Mouse (Mus musculus) lung, embryonic 16.5 days (tissue): ENCODE measurements around the gene Slc2a3. TPM values are rescaled to one million over a fixed set of nuclear protein-coding genes. Genes with fewer than 3 reads are reported as not detected.

Source experiments
- ATAC-seq: fragments of 200-750 bp; cut with Nextera tagmentation; 2 replicates; pipeline ENCODE4 v1.8.0; 2017; ENCODE audit warnings: low read depth, mild to moderate bottlenecking, moderate library complexity
- H3K27ac ChIP-seq: fragments of 300-500 bp; sonication (generic); 2 replicates; pipeline ENCODE4 v1.5.1; 2014; ENCODE audit warnings: mild to moderate bottlenecking, control low read depth, low read length
- H3K27me3 ChIP-seq: fragments of 300-500 bp; sonication (generic); 2 replicates; pipeline ENCODE4 v1.6.1; 2014; ENCODE audit warnings: low read depth, low read length, mixed read lengths; ENCODE audit not compliant: control insufficient read depth, insufficient read depth
- H3K36me3 ChIP-seq: fragments of 300-500 bp; sonication (generic); 2 replicates; pipeline ENCODE4 v1.6.1; 2014; ENCODE audit warnings: low read length; ENCODE audit not compliant: control insufficient read depth, insufficient read depth
- H3K4me1 ChIP-seq: fragments of 300-500 bp; sonication (generic); replicated peaks from 2 replicates; pipeline ENCODE4 v1.6.1; 2014; ENCODE audit warnings: low read length, mixed read lengths; ENCODE audit not compliant: control insufficient read depth, insufficient read depth
- H3K4me2 ChIP-seq: fragments of 300-500 bp; sonication (generic); 2 replicates; pipeline ENCODE4 v1.6.1; 2014; ENCODE audit warnings: low read depth, low read length, control low read depth
- H3K4me3 ChIP-seq: fragments of 300-500 bp; sonication (generic); 2 replicates; pipeline ENCODE4 v1.5.1; 2014; ENCODE audit warnings: mild to moderate bottlenecking, low read length, control low read depth
- H3K9ac ChIP-seq: fragments of 300-500 bp; sonication (generic); 2 replicates; pipeline ENCODE4 v1.6.1; 2014; ENCODE audit warnings: low read length, control low read depth
- H3K9me3 ChIP-seq: fragments of 300-500 bp; sonication (generic); 2 replicates; pipeline ENCODE4 v1.6.1; 2016; ENCODE audit warnings: low read length; ENCODE audit not compliant: control insufficient read depth
- WGBS: fragments of 180-500 bp; shearing (Covaris S2); extraction: QIAGEN DNeasy Blood & Tissue Kit; methylation state at CpG from one replicate; pipeline ENCODE4 v1.1.7; 2014; 5-methylcytosine and 5-hydroxymethylcytosine counted together
- polyA plus RNA-seq: library from polyadenylated mRNA; unstranded; fragments of >200 nt; fragmentation: Nextera tagmentation; extraction: Ambion mirVana; gene quantifications from 2 replicates; pipeline ENCODE4 v1.2.1, GENCODE M21; 2015

The Slc2a3 gene
- polyA plus RNA-seq, 1 experiment from 2014 or later = 7.5 TPM

DNA sequence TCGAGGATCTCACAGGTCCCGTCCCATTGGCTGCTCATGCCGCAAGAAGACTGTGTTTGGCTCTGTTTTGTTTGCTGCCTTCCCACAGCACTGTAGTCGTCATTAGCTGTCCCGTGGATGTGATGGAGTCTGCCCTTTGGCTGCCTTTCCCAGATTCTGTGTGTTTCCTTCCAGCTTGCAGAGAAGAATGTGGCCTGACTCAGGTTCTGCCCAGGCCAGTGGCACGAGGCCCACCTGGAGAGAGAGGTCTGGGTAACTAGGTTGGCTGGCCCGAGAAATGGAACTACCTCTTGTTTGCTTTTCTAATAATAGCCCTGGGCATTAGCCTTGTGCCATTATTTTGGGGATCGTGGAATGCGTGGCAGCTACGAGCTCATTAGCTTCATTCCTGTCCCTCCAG lies 22.6 kb upstream of the Slc2a3 start:
- no peaks in the 10 kb centered on the region for H3K27me3 ChIP-seq
- H3K27ac ChIP-seq = peak overlapping the region; percentile 38
- 0 out of 2 replicates have a peak overlapping the region, but pooled peaks have one; percentile 35 for H3K9ac ChIP-seq
- no peak overlapping the region for H3K4me2 ChIP-seq
- 52% methylated on average over 10 of the region's 10 CpGs for WGBS
- no peak for ATAC-seq
- no peaks in the 10 kb centered on the region for H3K9me3 ChIP-seq
- H3K4me3 ChIP-seq = no peak overlapping the region
- peaks cover 7% of the 10 kb centered on the region for H3K36me3 ChIP-seq
- peaks cover 43% of the 10 kb centered on the region for H3K4me1 ChIP-seq

DNA sequence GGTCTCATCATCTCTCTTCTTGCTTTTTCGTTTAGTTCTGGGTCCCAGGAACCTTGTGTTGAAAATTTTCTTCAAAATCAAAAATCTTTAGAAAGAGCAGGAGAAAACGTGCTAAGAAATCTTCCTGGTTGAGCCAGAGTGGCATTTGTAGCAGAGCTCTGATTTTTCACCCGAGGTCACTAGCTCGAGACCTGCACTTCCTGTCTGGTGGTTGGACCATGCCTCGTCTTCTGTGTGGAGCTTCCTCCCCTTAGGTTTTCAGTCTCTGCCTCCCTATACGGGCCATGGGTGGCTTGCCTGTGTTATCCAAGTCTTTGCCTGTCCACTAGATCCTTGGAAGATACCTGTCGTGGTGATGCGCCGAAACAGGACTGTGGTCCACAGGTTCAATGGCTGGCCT lies 20.4 kb upstream of the Slc2a3 start:
- Histone ChIP-seq H3K27ac (no peak overlapping the region), H3K4me2 (no peak overlapping the region), H3K9ac (no peak overlapping the region), H3K4me3 (no peak overlapping the region), H3K27me3 (no peaks in the 10 kb centered on the region), H3K9me3 (no peaks in the 10 kb centered on the region), H3K4me1 (peaks cover 45% of the 10 kb centered on the region), H3K36me3 (no peaks in the 10 kb centered on the region)
- WGBS = 59% methylated on average over 9 of the region's 9 CpGs
- no peak for ATAC-seq

DNA sequence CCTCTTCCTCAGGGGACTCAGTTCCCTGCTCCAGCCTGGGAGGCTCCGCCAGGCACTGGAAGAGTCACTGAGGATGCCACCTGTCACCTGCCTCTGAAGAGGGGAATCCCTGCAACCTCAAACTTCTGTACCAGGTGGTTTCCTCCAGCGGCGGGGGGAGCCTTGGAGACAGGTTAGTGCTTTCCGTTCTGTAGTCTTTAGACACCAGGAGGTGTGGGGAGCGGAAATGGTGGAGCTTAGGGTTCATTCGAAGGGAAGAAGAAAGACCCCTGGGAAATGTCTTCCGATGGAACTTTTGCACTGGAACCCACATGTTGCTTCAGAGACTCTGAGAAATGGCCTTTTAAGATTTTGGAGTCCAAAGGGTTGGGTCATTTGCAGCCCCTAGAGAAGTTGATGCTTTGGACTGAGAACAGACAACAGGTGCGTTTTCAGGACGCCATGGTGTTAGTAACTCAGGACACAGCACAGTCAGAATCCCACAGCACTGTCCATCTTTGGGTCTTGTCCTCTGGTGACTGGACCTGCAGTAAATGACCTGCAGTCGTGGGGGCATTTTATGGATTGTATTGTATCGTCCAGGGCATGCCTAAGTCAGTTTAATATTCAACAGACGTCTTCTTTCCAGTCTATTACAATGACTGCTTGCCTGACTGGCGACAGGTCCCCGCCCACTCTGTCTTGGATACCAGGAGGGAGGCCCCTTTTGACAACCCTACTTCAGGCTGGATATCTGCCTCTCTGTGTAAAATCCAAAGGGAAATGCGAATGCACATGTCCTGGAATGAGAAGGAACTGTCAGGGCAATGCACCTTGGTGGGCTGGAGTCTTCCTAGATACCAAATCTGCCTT lies 19.6 kb upstream of the Slc2a3 start:
- H3K27ac ChIP-seq = no peak overlapping the region
- no peak for ATAC-seq
- WGBS = 31% methylated on average over 15 of the region's 15 CpGs

DNA sequence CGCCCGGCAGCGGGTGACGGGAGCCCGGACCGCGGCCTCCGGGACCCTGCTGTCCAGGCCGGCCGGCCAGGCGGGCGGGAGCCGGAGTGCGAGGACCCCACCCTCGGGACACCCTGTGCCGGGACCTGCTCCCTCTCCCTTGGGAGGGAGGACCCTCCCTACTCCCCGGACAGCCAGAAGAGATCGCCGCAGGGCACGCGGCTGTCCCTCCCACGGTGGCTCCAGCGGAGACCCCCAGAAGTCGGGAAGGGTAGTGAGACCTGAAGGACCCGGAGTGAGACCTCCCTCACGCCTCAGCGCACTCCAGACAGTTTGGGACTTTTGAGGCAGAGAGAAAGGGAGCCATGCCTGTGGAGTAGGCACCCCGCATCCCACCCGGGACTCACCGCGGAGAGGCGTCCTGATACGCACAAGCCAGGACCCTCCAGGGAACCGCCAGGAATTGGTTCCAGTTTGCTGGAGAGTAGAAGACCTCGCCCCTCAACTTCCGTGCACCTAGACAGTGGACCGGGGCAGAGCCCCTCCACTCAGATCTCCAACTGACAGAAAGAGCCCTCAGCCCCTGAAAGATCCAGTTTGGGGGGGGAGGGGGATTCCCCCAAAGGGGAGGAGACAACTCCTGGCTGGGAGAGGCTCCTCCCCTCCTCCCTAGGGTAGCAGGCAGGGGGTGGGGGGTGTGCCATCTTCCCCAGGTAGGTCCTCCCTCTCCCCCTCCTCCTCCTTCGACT lies 18.8 kb upstream of the Slc2a3 start:
- Histone ChIP-seq H3K36me3 (no peaks in the 10 kb centered on the region), H3K27ac (peak overlapping the region; percentile 73), H3K4me3 (peak overlapping the region; percentile 68), H3K9me3 (no peaks in the 10 kb centered on the region), H3K27me3 (no peaks in the 10 kb centered on the region), H3K4me2 (peak overlapping the region; percentile 63), H3K4me1 (peaks cover 29% of the 10 kb centered on the region), H3K9ac (peak overlapping the region; percentile 89)
- peak; percentile 74 for ATAC-seq
- 1% methylated on average over 36 of the region's 38 CpGs for WGBS

More for the DNA sequence above, 19.6 kb upstream of the Slc2a3 start:
- H3K4me1 ChIP-seq = peaks cover 37% of the 10 kb centered on the region
- no peaks in the 10 kb centered on the region for H3K9me3 ChIP-seq
- peak overlapping the region; percentile 63 for H3K4me2 ChIP-seq
- peak overlapping the region; percentile 89 for H3K9ac ChIP-seq
- H3K4me3 ChIP-seq = peak overlapping the region; percentile 68
- no peaks in the 10 kb centered on the region for H3K27me3 ChIP-seq
- H3K36me3 ChIP-seq = no peaks in the 10 kb centered on the region

DNA sequence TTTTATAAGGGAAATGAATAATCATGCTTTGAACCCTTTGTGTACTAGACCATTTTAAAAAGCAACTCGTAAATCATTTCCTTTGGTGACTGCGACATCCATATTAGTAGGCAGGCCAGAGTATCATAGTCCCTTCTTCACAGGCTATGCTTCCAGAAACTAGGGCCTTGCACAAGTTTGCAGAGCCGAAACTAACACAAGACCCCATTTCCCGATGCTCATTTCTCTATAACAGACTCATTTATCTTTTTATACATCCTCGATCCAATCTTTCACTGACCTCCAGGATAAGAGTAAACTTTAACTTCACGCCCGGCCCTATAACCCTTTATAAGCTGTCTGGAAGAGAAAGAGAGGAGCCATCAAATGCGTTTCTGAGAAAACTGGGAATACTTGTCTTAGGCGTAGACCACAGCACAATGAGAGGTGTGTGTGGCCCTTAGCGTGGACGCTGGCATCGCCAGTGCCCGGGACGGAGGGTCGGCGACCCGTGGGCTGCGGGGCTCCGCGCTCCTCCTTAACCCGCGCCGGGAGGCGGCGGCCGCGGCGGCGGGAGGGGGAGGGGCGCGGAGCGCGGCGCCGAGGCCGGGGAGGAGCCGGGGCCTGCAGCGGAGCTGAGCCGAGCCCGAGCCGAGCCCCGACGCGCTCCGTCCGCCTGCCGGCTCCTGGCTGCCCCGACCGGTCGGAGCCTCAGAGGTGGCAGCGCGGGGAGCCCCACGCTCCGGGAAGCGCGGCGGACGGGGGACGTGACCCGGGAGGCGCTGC lies 18.0 kb upstream of the Slc2a3 start, which contains the start of gene Foxj2:
TSS of gene Foxj2 (plus strand) at position 609 of the 765 bp plus-strand sequence.
- H3K4me3 ChIP-seq = peak within 1 kb of the TSS; percentile 68
- WGBS = under 1% methylated on average over 48 of the region's 61 CpGs
- no peaks in the 10 kb centered on the region for H3K27me3 ChIP-seq
- H3K9me3 ChIP-seq = no peaks in the 10 kb centered on the region
- H3K27ac ChIP-seq = peak within 1 kb of the TSS; percentile 73
- H3K36me3 ChIP-seq = no peaks in the 10 kb centered on the region
- peak within 1 kb of the TSS; percentile 63 for H3K4me2 ChIP-seq
- H3K9ac ChIP-seq = peak within 1 kb of the TSS; percentile 89
- peak; percentile 92 for ATAC-seq
- peaks cover 21% of the 10 kb centered on the region for H3K4me1 ChIP-seq

DNA sequence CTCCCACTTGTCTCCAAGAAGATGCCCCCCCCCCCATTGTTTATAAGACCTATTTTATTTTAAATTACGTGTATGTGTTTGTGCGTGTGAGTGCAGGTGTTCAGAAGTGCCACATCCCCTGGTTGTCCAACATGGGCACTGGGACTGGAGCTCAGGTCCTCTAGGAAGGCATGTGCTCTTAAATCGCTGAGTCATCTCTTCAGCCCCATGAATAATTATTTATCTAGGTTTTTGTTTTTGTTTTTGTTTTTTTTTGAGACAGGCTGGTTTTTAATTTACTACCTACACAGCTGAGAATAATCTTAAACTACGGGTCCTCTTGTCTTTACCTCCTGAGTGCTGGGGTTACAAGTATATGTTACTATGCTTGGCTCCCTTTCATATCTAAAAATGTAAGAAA lies 12.2 kb upstream of the Slc2a3 start:
- ATAC-seq = no peak
- no peaks in the 10 kb centered on the region for H3K27me3 ChIP-seq
- no peak overlapping the region for H3K4me2 ChIP-seq
- H3K4me1 ChIP-seq = peaks cover 9% of the 10 kb centered on the region; the same call in 1 of the 2 replicates
- no peaks in the 10 kb centered on the region for H3K36me3 ChIP-seq
- no peak overlapping the region for H3K4me3 ChIP-seq
- no peak overlapping the region for H3K9ac ChIP-seq
- WGBS = 85% methylated on average over 4 of the region's 4 CpGs
- H3K9me3 ChIP-seq = no peaks in the 10 kb centered on the region
- H3K27ac ChIP-seq = no peak overlapping the region

DNA sequence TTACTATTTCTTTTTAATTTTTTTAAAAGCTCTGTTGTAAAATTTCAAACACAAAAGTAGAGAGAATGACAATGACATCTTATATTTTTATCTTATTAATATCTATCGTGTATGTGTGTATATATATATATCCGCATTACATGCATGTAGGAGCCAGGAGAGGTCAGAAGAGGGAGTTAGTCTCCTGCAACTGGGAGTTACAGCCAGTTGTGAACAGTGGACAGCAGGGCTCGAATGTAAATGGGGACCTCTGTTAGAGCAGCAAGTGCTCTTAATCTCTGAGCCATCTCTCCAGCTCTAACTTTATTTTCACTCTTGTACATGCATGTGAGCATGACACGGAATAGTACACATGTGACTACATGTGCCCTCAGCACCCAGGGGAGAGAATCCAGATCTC lies 11.3 kb upstream of the Slc2a3 start:
- H3K9me3 ChIP-seq = no peaks in the 10 kb centered on the region
- H3K4me2 ChIP-seq = no peak overlapping the region
- no peak overlapping the region for H3K27ac ChIP-seq
- H3K4me3 ChIP-seq = no peak overlapping the region
- WGBS = 84% methylated on average over 4 of the region's 4 CpGs
- H3K36me3 ChIP-seq = no peaks in the 10 kb centered on the region
- no peak overlapping the region for H3K9ac ChIP-seq
- peaks cover 9% of the 10 kb centered on the region; the same call in 1 of the 2 replicates for H3K4me1 ChIP-seq
- no peaks in the 10 kb centered on the region for H3K27me3 ChIP-seq
- ATAC-seq = no peak

DNA sequence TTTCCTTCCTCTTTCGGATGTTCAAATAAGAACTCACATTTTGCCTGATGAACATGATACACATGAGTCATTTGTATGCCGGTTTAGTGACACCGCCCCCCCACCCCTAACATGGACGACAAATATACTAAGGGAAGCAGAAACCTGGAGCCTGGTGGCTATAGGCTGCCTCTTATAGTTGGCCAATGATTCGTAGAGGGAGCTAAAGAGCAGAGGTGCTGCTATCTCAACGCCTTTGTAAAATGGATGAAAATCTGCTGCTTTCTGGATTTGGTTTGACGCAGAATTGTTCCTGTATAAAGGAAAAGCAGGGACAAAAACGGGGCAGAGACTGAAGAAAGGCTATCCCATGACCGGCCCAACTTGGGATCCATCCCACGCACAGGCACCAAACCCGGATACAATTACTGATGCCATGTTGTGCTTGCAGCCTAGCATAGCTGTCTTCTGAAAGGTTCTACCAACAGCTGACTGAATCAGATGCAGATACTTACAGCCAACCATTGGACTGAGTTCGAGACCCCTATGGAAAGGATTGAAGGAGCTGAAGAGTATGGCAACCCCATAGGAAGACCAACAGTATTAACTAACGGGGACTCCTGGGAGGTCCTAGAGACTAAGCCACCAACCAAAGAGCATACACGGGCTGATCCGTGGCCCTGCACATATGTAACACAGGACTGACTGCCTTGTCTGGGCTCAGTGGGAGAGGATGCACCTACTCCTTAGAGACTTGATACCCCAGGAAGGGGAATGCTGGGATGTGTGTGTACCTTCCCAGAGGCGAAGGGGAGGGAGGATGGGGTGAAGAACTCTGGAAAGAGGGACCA lies 10.5 kb upstream of the Slc2a3 start:
- peaks cover 9% of the 10 kb centered on the region; the same call in 1 of the 2 replicates for H3K4me1 ChIP-seq
- no peaks in the 10 kb centered on the region for H3K27me3 ChIP-seq
- H3K9ac ChIP-seq = peak overlapping the region; percentile 43
- H3K4me2 ChIP-seq = peak overlapping the region; percentile 70
- H3K9me3 ChIP-seq = no peaks in the 10 kb centered on the region
- peak overlapping the region; percentile 78 for H3K4me3 ChIP-seq
- H3K27ac ChIP-seq = peak overlapping the region; percentile 100
- no peaks in the 10 kb centered on the region for H3K36me3 ChIP-seq
- 28% methylated on average over 16 of the region's 16 CpGs for WGBS
- peak; percentile 53 for ATAC-seq
